Mouse (Mus musculus): ENCODE data around the gene Gm10591.
"Not testable (repeated sequence)": the region's sequence is repeated elsewhere in the genome, so short reads cannot be mapped to it uniquely, and the experiment has no call there.

The Gm10591 gene

GRCm38 (mm10) chr4:42611895-42612294 is at the start of gene Gm10591:
Gene Gm10591 (plus strand): TSS chr4:42612195.
- DNase-seq (ENCODE audit: inconsistent age in 2 of 2, low spot score in 1 of 2): not testable (repeated sequence)

GRCm38 (mm10) chr4:42629419-42629818 is 17.4 kb downstream of the Gm10591 start, which contains the start of gene Gm2564:
Gene Gm2564 (plus strand): TSS chr4:42629719.
- not testable (repeated sequence) for DNase-seq (ENCODE audit: inconsistent age in 2 of 2, low spot score in 1 of 2)

GRCm38 (mm10) chr4:42654951-42655350 is 43.0 kb downstream of the Gm10591 start, which contains the start of gene Ccl27b:
Gene Ccl27b (plus strand): TSS chr4:42655251.
- DNase-seq (ENCODE audit: inconsistent age in 2 of 2, low spot score in 1 of 2): not testable (repeated sequence)

GRCm38 (mm10) chr4:42661793-42662192 is 49.8 kb downstream of the Gm10591 start, which contains the start of gene Il11ra2:
Gene Il11ra2 (minus strand): TSS chr4:42661893.
- not testable (repeated sequence) for DNase-seq (ENCODE audit: inconsistent age in 2 of 2, low spot score in 1 of 2)
